Mouse (Mus musculus) E14TG2a.4 (cell line): Measurements from ENCODE around the gene Agbl1.

ENCODE experiments used
- CTCF ChIP-seq: conservative IDR thresholded peaks from 2 replicates; pipeline ENCODE4 v1.5.1; 2014; ENCODE audit warnings: low read length
- NANOG ChIP-seq: IDR thresholded peaks from 2 replicates; pipeline ENCODE4 v1.6.1; 2014; ENCODE audit warnings: borderline replicate concordance, low read length, mixed read lengths
- POU5F1 ChIP-seq: IDR thresholded peaks from 2 replicates; pipeline ENCODE4 v1.6.1; 2014; ENCODE audit warnings: low read length, borderline replicate concordance

- TF ChIP-seq CTCF: no peak
- TF ChIP-seq POU5F1: no peak
- no peak for TF ChIP-seq NANOG
These were observed 255.9 kb downstream of the Agbl1 start for GRCm38 (mm10) chr7:76485546-76485945.
